Mouse (Mus musculus): ENCODE results near the gene Sema4c. TPM values are rescaled to one million over a fixed set of nuclear protein-coding genes. Genes with fewer than 3 reads are reported as not detected.

Sema4c gene
- polyA plus RNA-seq, 1 experiment from 2014 or later, result 2.3 TPM

DNA sequence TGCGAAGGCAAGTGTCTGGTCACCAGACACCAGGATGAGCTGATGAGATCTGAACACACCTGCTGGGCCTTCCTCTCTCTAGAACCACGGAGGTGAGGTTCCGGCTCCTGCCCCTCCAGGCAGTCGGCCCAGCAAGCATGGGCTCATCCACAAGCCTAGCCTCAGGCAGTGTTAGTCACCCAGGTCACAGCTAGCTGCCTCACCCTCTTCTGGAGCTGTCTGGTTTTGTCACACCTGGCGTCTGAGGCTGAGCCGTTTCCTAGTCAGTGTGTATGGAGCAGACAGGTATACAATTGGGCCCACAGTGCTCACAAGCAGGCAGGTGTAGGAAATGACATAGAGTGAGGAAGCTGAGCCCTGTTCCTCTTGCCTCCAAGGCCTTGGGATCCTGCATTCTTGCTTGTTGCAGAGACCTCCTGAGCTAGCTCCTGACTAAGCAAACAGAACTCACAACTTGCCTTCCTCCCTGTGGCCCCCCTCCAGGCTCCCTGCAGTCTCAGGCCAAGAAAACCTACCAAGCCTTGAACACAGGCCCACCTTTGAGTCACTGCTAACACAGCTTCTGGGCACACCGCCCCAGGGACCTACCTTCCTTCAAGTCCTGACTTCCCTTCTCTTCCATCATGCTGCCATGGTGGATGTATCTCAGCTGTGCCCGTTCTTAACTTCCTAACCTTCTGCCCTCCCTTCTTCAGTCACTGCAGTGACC is 25.4 kb upstream of the Sema4c start:
- Histone ChIP-seq H3K9me3 (ENCODE audit: control insufficient read depth, low read length) (no peaks in the 10 kb centered on the region), H3K27me3 (replicated peaks; ENCODE audit: control insufficient read depth, insufficient read depth, low read length) (no peaks in the 10 kb centered on the region), H3K9ac (ENCODE audit: low read depth, low read length) (no peak overlapping the region), H3K4me3 (ENCODE audit: low read depth, low read length) (no peak overlapping the region), H3K4me2 (ENCODE audit: low read depth, low read length) (no peak overlapping the region), H3K36me3 (ENCODE audit: control insufficient read depth, insufficient read depth, low read length) (no peaks in the 10 kb centered on the region), H3K27ac (replicated peaks; ENCODE audit: low read depth, low read length) (no peak overlapping the region), H3K4me1 (ENCODE audit: control insufficient read depth, insufficient read depth, low read length) (peaks cover 34% of the 10 kb centered on the region)
- no peak for DNase-seq (ENCODE audit: low spot score)
- no peak for ATAC-seq (ENCODE audit: low read depth)
- 72% methylated on average over 8 of the region's 8 CpGs for WGBS

DNA sequence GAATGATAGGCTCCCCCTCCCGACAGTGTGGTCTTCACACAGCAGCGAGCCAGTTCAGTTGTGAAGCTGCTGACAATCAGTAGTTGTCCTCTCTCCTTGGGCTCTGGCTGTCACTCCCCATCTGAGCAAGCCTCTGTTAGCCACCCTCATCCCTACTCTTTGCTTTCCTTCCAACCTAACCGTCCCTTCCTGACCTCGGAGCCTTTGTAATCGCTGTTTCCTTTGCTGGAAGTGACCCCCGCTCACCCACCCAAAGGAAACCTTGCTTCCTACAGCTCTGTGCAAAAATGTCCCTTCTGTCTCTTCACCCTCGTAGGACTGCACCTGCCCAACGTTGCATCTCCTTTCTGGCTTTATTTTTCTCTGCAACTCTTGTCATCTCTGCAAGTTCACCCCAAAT is 24.1 kb upstream of the Sema4c start:
- Histone ChIP-seq H3K4me3 (ENCODE audit: low read depth, low read length) (no peak overlapping the region), H3K27ac (replicated peaks; ENCODE audit: low read depth, low read length) (no peak overlapping the region), H3K27me3 (replicated peaks; ENCODE audit: control insufficient read depth, insufficient read depth, low read length) (no peaks in the 10 kb centered on the region), H3K9me3 (ENCODE audit: control insufficient read depth, low read length) (no peaks in the 10 kb centered on the region), H3K36me3 (ENCODE audit: control insufficient read depth, insufficient read depth, low read length) (no peaks in the 10 kb centered on the region), H3K4me1 (ENCODE audit: control insufficient read depth, insufficient read depth, low read length) (peaks cover 25% of the 10 kb centered on the region), H3K4me2 (ENCODE audit: low read depth, low read length) (no peak overlapping the region), H3K9ac (ENCODE audit: low read depth, low read length) (no peak overlapping the region)
- no peak for ATAC-seq (ENCODE audit: low read depth)
- WGBS, result 64% methylated on average over 8 of the region's 8 CpGs
- DNase-seq (ENCODE audit: low spot score), result no peak

- H3K27ac ChIP-seq (replicated peaks; ENCODE audit: low read depth, low read length), result peak overlapping the region; percentile 88
- no peak overlapping the region for H3K4me3 ChIP-seq (ENCODE audit: low read depth, low read length)
- H3K9me3 ChIP-seq (ENCODE audit: control insufficient read depth, low read length), result no peaks in the 10 kb centered on the region
- DNase-seq (ENCODE audit: low spot score) (no peak), ATAC-seq (ENCODE audit: low read depth) (no peak)
- H3K4me2 ChIP-seq (ENCODE audit: low read depth, low read length), result no peak overlapping the region
- no peak overlapping the region for H3K9ac ChIP-seq (ENCODE audit: low read depth, low read length)
- WGBS, result 73% methylated on average over 5 of the region's 5 CpGs
- H3K36me3 ChIP-seq (ENCODE audit: control insufficient read depth, insufficient read depth, low read length), result no peaks in the 10 kb centered on the region
- peaks cover 25% of the 10 kb centered on the region for H3K4me1 ChIP-seq (ENCODE audit: control insufficient read depth, insufficient read depth, low read length)
- no peaks in the 10 kb centered on the region for H3K27me3 ChIP-seq (replicated peaks; ENCODE audit: control insufficient read depth, insufficient read depth, low read length)
These were observed 23.1 kb upstream of the Sema4c start for GRCm38 (mm10) chr1:36581260-36581659.

- peak overlapping the region; percentile 16 for H3K4me3 ChIP-seq (ENCODE audit: low read depth, low read length)
- H3K36me3 ChIP-seq (ENCODE audit: control insufficient read depth, insufficient read depth, low read length), result no peaks in the 10 kb centered on the region
- peak overlapping the region; percentile 88 for H3K27ac ChIP-seq (replicated peaks; ENCODE audit: low read depth, low read length)
- H3K4me1 ChIP-seq (ENCODE audit: control insufficient read depth, insufficient read depth, low read length), result peaks cover 29% of the 10 kb centered on the region
- 3% methylated on average over 17 of the region's 17 CpGs for WGBS
- no peaks in the 10 kb centered on the region for H3K27me3 ChIP-seq (replicated peaks; ENCODE audit: control insufficient read depth, insufficient read depth, low read length)
- peak; percentile 96 for ATAC-seq (ENCODE audit: low read depth)
- H3K9me3 ChIP-seq (ENCODE audit: control insufficient read depth, low read length), result no peaks in the 10 kb centered on the region
- H3K9ac ChIP-seq (ENCODE audit: low read depth, low read length), result peak overlapping the region; percentile 14
- DNase-seq (ENCODE audit: low spot score), result peak; percentile 95
- H3K4me2 ChIP-seq (ENCODE audit: low read depth, low read length), result peak overlapping the region; percentile 47
These were observed 22.4 kb upstream of the Sema4c start for GRCm38 (mm10) chr1:36580384-36581207.

DNA sequence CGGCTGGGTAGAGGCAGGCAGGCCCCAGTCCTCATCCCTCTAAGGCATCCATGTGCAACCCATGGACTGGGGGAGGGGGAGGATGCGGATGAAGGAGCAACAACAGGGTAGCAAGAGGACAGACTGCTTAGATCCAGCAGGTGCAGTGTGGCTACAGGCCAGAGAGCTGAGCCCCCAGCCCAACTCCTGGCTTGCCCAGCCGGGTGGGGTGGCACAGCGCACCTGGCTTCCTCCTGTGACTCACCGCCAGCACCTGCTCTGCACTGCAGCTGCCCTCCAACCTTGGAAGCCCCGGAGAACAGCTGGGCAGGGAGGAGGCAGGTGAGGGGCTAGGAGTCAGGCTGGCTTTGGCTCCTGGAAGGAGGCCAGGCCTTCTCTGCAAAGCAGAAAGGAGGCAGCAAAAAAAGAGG is 21.8 kb upstream of the Sema4c start:
- WGBS, result 11% methylated on average over 6 of the region's 6 CpGs
- Histone ChIP-seq H3K9ac (ENCODE audit: low read depth, low read length) (peak overlapping the region; percentile 14), H3K9me3 (ENCODE audit: control insufficient read depth, low read length) (no peaks in the 10 kb centered on the region), H3K27me3 (replicated peaks; ENCODE audit: control insufficient read depth, insufficient read depth, low read length) (no peaks in the 10 kb centered on the region), H3K4me1 (ENCODE audit: control insufficient read depth, insufficient read depth, low read length) (peaks cover 29% of the 10 kb centered on the region), H3K36me3 (ENCODE audit: control insufficient read depth, insufficient read depth, low read length) (no peaks in the 10 kb centered on the region), H3K27ac (replicated peaks; ENCODE audit: low read depth, low read length) (peak overlapping the region; percentile 88), H3K4me3 (ENCODE audit: low read depth, low read length) (no peak overlapping the region), H3K4me2 (ENCODE audit: low read depth, low read length) (peak overlapping the region; percentile 47)
- DNase-seq (ENCODE audit: low spot score) (no peak), ATAC-seq (ENCODE audit: low read depth) (peak; percentile 76)

GRCm38 (mm10) chr1:36576991-36577675 is 19.0 kb upstream of the Sema4c start:
- DNase-seq (ENCODE audit: low spot score) (no peak), ATAC-seq (ENCODE audit: low read depth) (no peak)
- Histone ChIP-seq H3K4me1 (ENCODE audit: control insufficient read depth, insufficient read depth, low read length) (peaks cover 46% of the 10 kb centered on the region), H3K4me2 (ENCODE audit: low read depth, low read length) (no peak overlapping the region), H3K36me3 (ENCODE audit: control insufficient read depth, insufficient read depth, low read length) (no peaks in the 10 kb centered on the region), H3K27ac (replicated peaks; ENCODE audit: low read depth, low read length) (no peak overlapping the region), H3K27me3 (replicated peaks; ENCODE audit: control insufficient read depth, insufficient read depth, low read length) (no peaks in the 10 kb centered on the region), H3K9ac (ENCODE audit: low read depth, low read length) (no peak overlapping the region), H3K9me3 (ENCODE audit: control insufficient read depth, low read length) (no peaks in the 10 kb centered on the region), H3K4me3 (ENCODE audit: low read depth, low read length) (no peak overlapping the region)
- 55% methylated on average over 6 of the region's 6 CpGs for WGBS

DNA sequence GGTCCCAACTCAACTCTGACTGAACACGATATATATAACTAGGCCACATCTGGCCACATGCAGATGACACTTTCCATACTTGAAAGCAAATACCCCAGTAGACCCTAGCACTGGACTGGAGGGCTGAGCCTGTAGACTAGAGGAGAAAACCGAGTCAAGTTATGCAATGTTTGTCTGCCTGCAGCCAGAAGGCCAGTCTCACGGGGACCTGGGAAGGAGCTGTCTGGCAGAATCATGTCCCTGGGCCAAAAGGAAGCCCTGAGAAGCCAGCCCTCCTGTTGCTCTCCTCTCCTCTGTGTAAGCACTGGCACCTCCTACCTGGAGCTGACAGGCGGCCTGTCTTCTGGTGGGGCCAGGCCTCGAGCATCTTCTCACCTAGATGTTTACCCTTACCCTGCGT is 17.2 kb upstream of the Sema4c start:
- Histone ChIP-seq H3K36me3 (ENCODE audit: control insufficient read depth, insufficient read depth, low read length) (no peaks in the 10 kb centered on the region), H3K4me3 (ENCODE audit: low read depth, low read length) (no peak overlapping the region), H3K9me3 (ENCODE audit: control insufficient read depth, low read length) (no peaks in the 10 kb centered on the region), H3K9ac (ENCODE audit: low read depth, low read length) (no peak overlapping the region), H3K4me1 (ENCODE audit: control insufficient read depth, insufficient read depth, low read length) (peaks cover 35% of the 10 kb centered on the region), H3K27me3 (replicated peaks; ENCODE audit: control insufficient read depth, insufficient read depth, low read length) (no peaks in the 10 kb centered on the region), H3K27ac (replicated peaks; ENCODE audit: low read depth, low read length) (no peak overlapping the region), H3K4me2 (ENCODE audit: low read depth, low read length) (no peak overlapping the region)
- WGBS, result 56% methylated on average over 6 of the region's 6 CpGs
- ATAC-seq (ENCODE audit: low read depth) (no peak), DNase-seq (ENCODE audit: low spot score) (no peak)

- DNase-seq (ENCODE audit: low spot score) (peak; percentile 75), ATAC-seq (ENCODE audit: low read depth) (peak; percentile 50; the same call in 1 of the 2 replicates)
- peaks cover 33% of the 10 kb centered on the region for H3K4me1 ChIP-seq (ENCODE audit: control insufficient read depth, insufficient read depth, low read length)
- H3K9ac ChIP-seq (ENCODE audit: low read depth, low read length), result no peak overlapping the region
- H3K4me2 ChIP-seq (ENCODE audit: low read depth, low read length), result no peak overlapping the region
- H3K4me3 ChIP-seq (ENCODE audit: low read depth, low read length), result no peak overlapping the region
- H3K27ac ChIP-seq (replicated peaks; ENCODE audit: low read depth, low read length), result 0 out of 2 replicates have a peak overlapping the region, but pooled peaks have one; percentile 18
- H3K36me3 ChIP-seq (ENCODE audit: control insufficient read depth, insufficient read depth, low read length), result no peaks in the 10 kb centered on the region
- no peaks in the 10 kb centered on the region for H3K27me3 ChIP-seq (replicated peaks; ENCODE audit: control insufficient read depth, insufficient read depth, low read length)
- H3K9me3 ChIP-seq (ENCODE audit: control insufficient read depth, low read length), result no peaks in the 10 kb centered on the region
- WGBS, result 70% methylated on average over 5 of the region's 5 CpGs
These were observed 16.2 kb upstream of the Sema4c start for GRCm38 (mm10) chr1:36574196-36574955.
